8 mouse cellular contexts compared by ENCODE assay signal in the genomic region with DNA sequence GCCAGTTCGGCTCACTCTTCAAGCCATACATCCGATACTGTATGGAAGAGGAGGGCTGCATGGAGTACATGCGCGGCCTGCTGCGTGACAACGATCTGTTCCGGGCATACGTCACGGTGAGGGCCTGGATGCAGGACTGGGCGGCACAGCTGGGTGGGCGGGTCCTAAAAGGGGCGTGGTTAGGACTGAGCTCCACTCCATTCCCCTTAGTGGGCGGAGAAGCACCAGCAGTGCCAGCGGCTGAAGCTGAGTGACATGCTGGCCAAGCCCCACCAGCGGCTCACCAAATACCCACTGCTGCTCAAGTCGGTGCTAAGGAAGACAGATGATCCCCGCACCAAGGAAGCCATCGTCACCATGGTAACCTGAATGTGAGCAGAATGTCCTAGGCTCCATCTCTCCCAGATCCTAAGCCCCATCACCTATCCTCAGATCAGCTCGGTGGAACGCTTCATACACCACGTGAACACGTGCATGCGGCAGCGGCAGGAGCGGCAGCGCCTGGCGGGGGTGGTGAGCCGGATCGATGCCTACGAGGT. TPM values are rescaled to one million over a fixed set of nuclear protein-coding genes. Genes with fewer than 3 reads are reported as not detected.
DNase-seq lines count a peak whose midpoint lies in the region; ATAC-seq and TF ChIP-seq lines count a peak whose summit lies in the region.

No protein-coding gene starts in this region.

- H3K36me3 ChIP-seq in liver, postnatal 0 days (replicated peaks; ENCODE audit: insufficient read depth, low read length): peaks cover 18% of the 10 kb centered on the region
- peaks cover 44% of the 10 kb centered on the region for H3K36me3 ChIP-seq in neural tube, embryonic 13.5 days

- 52% methylated on average over 30 of the region's 30 CpGs for WGBS in liver, postnatal 0 days (ENCODE audit: insufficient replicate concordance)
- 5% methylated on average over 30 of the region's 30 CpGs for WGBS in neural tube, embryonic 13.5 days

- H3K9ac ChIP-seq in liver, postnatal 0 days (replicated peaks): 0 out of 2 replicates have a peak overlapping the region, but pooled peaks have one; percentile 38
- peak overlapping the region; percentile 60 for H3K9ac ChIP-seq in neural tube, embryonic 13.5 days

- TF ChIP-seq CTCF in liver, postnatal 0 days (IDR thresholded peaks at IDR 0.05; ENCODE audit: low read depth): no peak

- DNase-seq in ovary, postnatal 14 days (ENCODE audit: low spot score): peak; percentile 46
- no peak for DNase-seq in ovary, adult 18-20 months (ENCODE audit: low spot score)
- peak; percentile 8 to 32 for DNase-seq in cerebellum, postnatal 36 days
- peak; percentile 57 to 67 for DNase-seq in frontal cortex, postnatal 14 days (ENCODE audit: low spot score in 2 of 2)
- DNase-seq in kidney, postnatal 25 days: peak; percentile 91 to 95
- peak; percentile 90 for DNase-seq in liver, postnatal 0 days
- no peak for DNase-seq in T-cell, adult 2 months (ENCODE audit: low spot score)

- H3K27me3 ChIP-seq in liver, postnatal 0 days (ENCODE audit: insufficient read depth, low read length): no peaks in the 10 kb centered on the region
- H3K27me3 ChIP-seq in neural tube, embryonic 13.5 days: peaks cover 11% of the 10 kb centered on the region

- H3K4me3 ChIP-seq in liver, postnatal 0 days (ENCODE audit: low read depth, low read length): peak overlapping the region; percentile 45
- peak overlapping the region; percentile 36 for H3K4me3 ChIP-seq in neural tube, embryonic 13.5 days

- H3K27ac ChIP-seq in liver, postnatal 0 days (ENCODE audit: low read depth): peak overlapping the region; percentile 78
- H3K27ac ChIP-seq in neural tube, embryonic 13.5 days (replicated peaks): peak overlapping the region; percentile 46

- H3K4me2 ChIP-seq in liver, postnatal 0 days (ENCODE audit: low read depth, low read length): peak overlapping the region; percentile 80
- peak overlapping the region; percentile 68 for H3K4me2 ChIP-seq in neural tube, embryonic 13.5 days

- TF ChIP-seq EP300 in liver, postnatal 0 days (IDR thresholded peaks at IDR 0.05; ENCODE audit: low read depth): no peak

- ATAC-seq in liver, postnatal 0 days: peak; percentile 93
- ATAC-seq in neural tube, embryonic 13.5 days (ENCODE audit: low read depth): peak; percentile 96

- H3K4me1 ChIP-seq in liver, postnatal 0 days (ENCODE audit: insufficient read depth): peaks cover 8% of the 10 kb centered on the region; the same call in 1 of the 2 replicates
- H3K4me1 ChIP-seq in neural tube, embryonic 13.5 days (replicated peaks): peaks cover 22% of the 10 kb centered on the region

- H3K9me3 ChIP-seq in liver, postnatal 0 days (ENCODE audit: low read length): no peaks in the 10 kb centered on the region
- H3K9me3 ChIP-seq in neural tube, embryonic 13.5 days: no peaks in the 10 kb centered on the region

RNA-seq across cellular contexts. Expression of a gene that starts 7.7 kb away (rescaled TPM):
- 0.15 TPM in 1 of 2 replicates, not detected in the other for polyA plus RNA-seq in liver, postnatal 0 days (2015; fragmentation: Nextera tagmentation; extraction: Ambion mirVana)
- polyA plus RNA-seq in neural tube, embryonic 13.5 days (2015; fragmentation: Nextera tagmentation; extraction: Ambion mirVana): 0.84 and 1.8 TPM in 2 replicates

RNA-seq across cellular contexts. Expression of a gene that starts 35.7 kb away (rescaled TPM):
- polyA plus RNA-seq in liver, postnatal 0 days (2015; fragmentation: Nextera tagmentation; extraction: Ambion mirVana): 1.8 and 2.1 TPM in 2 replicates
- polyA plus RNA-seq in neural tube, embryonic 13.5 days (2015; fragmentation: Nextera tagmentation; extraction: Ambion mirVana): 9.9 and 10.7 TPM in 2 replicates

RNA-seq across cellular contexts. Expression of a gene that starts 44.1 kb away (rescaled TPM):
- polyA plus RNA-seq in liver, postnatal 0 days (2015; fragmentation: Nextera tagmentation; extraction: Ambion mirVana): 1.8 and 2.2 TPM in 2 replicates
- polyA plus RNA-seq in neural tube, embryonic 13.5 days (2015; fragmentation: Nextera tagmentation; extraction: Ambion mirVana): 0.21 and 0.51 TPM in 2 replicates

RNA-seq across cellular contexts. Expression of a gene that starts 50.6 kb away (rescaled TPM):
- not detected in 2 replicates for polyA plus RNA-seq in liver, postnatal 0 days (2015; fragmentation: Nextera tagmentation; extraction: Ambion mirVana)
- 0.13 and 0.15 TPM in 2 replicates for polyA plus RNA-seq in neural tube, embryonic 13.5 days (2015; fragmentation: Nextera tagmentation; extraction: Ambion mirVana)

Comparison
In these comparisons a context has a peak if more than half of its experiments do, and no peak if none do; other contexts are left out.
1. DNase-seq: peak in ovary, postnatal 14 days (single experiment), cerebellum, postnatal 36 days (2 of 2), frontal cortex, postnatal 14 days (2 of 2), kidney, postnatal 25 days (2 of 2) and liver, postnatal 0 days (single experiment); none in ovary, adult 18-20 months (single experiment) and T-cell, adult 2 months (single experiment).